ENCODE assay signal across 20 mouse cellular contexts in the genomic region with DNA sequence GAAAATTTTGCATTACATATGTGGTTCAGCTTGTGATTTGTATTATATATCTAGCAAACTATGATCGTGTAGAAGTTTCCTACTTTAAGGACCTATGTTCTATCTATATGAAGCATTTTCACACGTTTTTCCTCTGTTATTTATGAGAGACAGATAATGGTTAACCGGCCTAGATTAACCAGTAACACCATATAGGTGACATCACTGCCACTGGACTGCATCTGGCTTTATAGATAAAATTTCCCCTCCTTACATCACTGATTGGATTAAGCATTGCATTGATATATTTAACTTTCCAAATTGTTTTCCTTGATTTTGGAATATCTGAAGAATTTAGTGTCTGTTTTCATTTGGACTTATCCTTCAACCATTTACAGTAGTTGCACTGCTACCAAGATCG. TPM values are rescaled to one million over a fixed set of nuclear protein-coding genes. Genes with fewer than 3 reads are reported as not detected.
DNase-seq lines count a peak whose midpoint lies in the region; ATAC-seq and TF ChIP-seq lines count a peak whose summit lies in the region.
"Had no signal": no experiment of that assay in that cellular context is flagged by ENCODE, and none has a peak within 500 bp of the region (broad histone marks: within the 10 kb centered on the region; RNA-seq: fewer than 3 reads in every experiment).

No protein-coding gene starts in this region.

- peaks cover 6% of the 10 kb centered on the region; the same call in 1 of the 2 replicates for H3K4me1 ChIP-seq in liver, postnatal 0 days (ENCODE audit: insufficient read depth)
- peaks cover under 1% of the 10 kb centered on the region; the same call in 1 of the 2 replicates for H3K4me1 ChIP-seq in liver, embryonic 12.5 days
- H3K4me1 ChIP-seq in MEL (ENCODE audit: control insufficient read depth in 1 of 2, insufficient read depth in 2 of 2, low read length in 2 of 2): peaks cover 2 to 9% of the 10 kb centered on the region in 2 experiments; a peak in 2 of 4 replicates
- H3K4me1 ChIP-seq in forebrain, embryonic 14.5 days (ENCODE audit: control insufficient read depth, insufficient read depth, low read length): no peaks in the 10 kb centered on the region

- WGBS in liver, postnatal 0 days (ENCODE audit: insufficient replicate concordance): 57% methylated on average over 4 of the region's 4 CpGs
- 37% methylated on average over 4 of the region's 4 CpGs for WGBS in liver, embryonic 12.5 days (ENCODE audit: insufficient replicate concordance)
- WGBS in forebrain, embryonic 14.5 days: 82% methylated on average over 4 of the region's 4 CpGs

- no peak overlapping the region for H3K9ac ChIP-seq in liver, postnatal 0 days (replicated peaks)
- H3K9ac ChIP-seq in liver, embryonic 12.5 days: no peak overlapping the region
- no peak overlapping the region for H3K9ac ChIP-seq in MEL (ENCODE audit: control insufficient read depth, low read depth, low read length, poor library complexity, severe bottlenecking)
- H3K9ac ChIP-seq in forebrain, embryonic 14.5 days (ENCODE audit: low read length): no peak overlapping the region

- no peak for DNase-seq in liver, postnatal 0 days
- peak; percentile 46 for DNase-seq in MEL (ENCODE audit: low read depth, low spot score)
- DNase-seq in forebrain, embryonic 14.5 days (ENCODE audit: low spot score): no peak
- DNase-seq: adrenal gland, adult 2 months; adrenal gland, adult 8-10 months; adrenal gland, postnatal 10 days; adrenal gland, postnatal 14 days; adrenal gland, postnatal 25 days; adrenal gland, postnatal 36 days; B cell, adult 2 months; cerebellum, adult 11 months; cerebellum, adult 11-12 months; cerebellum, adult 18-20 months; cerebellum, adult 2 months had no signal

- 0 out of 2 replicates have a peak overlapping the region, but pooled peaks have one; percentile 35 for H3K27ac ChIP-seq in liver, postnatal 0 days (ENCODE audit: low read depth)
- no peak overlapping the region for H3K27ac ChIP-seq in liver, embryonic 12.5 days
- peak overlapping the region; percentile 34; the same call in 1 of the 2 replicates for H3K27ac ChIP-seq in MEL (ENCODE audit: control insufficient read depth, low read depth, low read length)
- no peak overlapping the region for H3K27ac ChIP-seq in forebrain, embryonic 14.5 days (ENCODE audit: low read depth, low read length)

- TF ChIP-seq POLR2A in MEL (IDR thresholded peaks at IDR 0.05; ENCODE audit: control insufficient read depth in 1 of 2, insufficient read depth in 1 of 2, low read depth in 1 of 2, low read length in 2 of 2, poor library complexity in 1 of 2): no peak

- no peaks in the 10 kb centered on the region for H3K9me3 ChIP-seq in liver, postnatal 0 days (ENCODE audit: low read length)
- H3K9me3 ChIP-seq in liver, embryonic 12.5 days (replicated peaks): no peaks in the 10 kb centered on the region
- H3K9me3 ChIP-seq in MEL (replicated peaks; ENCODE audit: insufficient read depth, low read length): no peaks in the 10 kb centered on the region
- H3K9me3 ChIP-seq in forebrain, embryonic 14.5 days (replicated peaks; ENCODE audit: control insufficient read depth, low read length): no peaks in the 10 kb centered on the region
- H3K9me3 ChIP-seq: G1E had no signal

- no peak overlapping the region for H3K4me3 ChIP-seq in liver, postnatal 0 days (ENCODE audit: low read depth, low read length)
- no peak overlapping the region for H3K4me3 ChIP-seq in liver, embryonic 12.5 days
- no peak overlapping the region for H3K4me3 ChIP-seq in MEL (ENCODE audit: control insufficient read depth in 1 of 2, insufficient read depth in 1 of 2, low read depth in 2 of 2, low read length in 2 of 2)
- H3K4me3 ChIP-seq in forebrain, embryonic 14.5 days (ENCODE audit: low read depth, low read length): no peak overlapping the region

- no peak for TF ChIP-seq CTCF in liver, postnatal 0 days (IDR thresholded peaks at IDR 0.05; ENCODE audit: low read depth)
- no peak for TF ChIP-seq CTCF in MEL (IDR thresholded peaks at IDR 0.05 in 2 of 3, conservative IDR thresholded peaks at IDR 0.05 in 1 of 3; ENCODE audit: control insufficient read depth in 1 of 3, insufficient read depth in 1 of 3, low read depth in 2 of 3, low read length in 3 of 3, poor library complexity in 1 of 3, severe bottlenecking in 1 of 3)

- H3K27me3 ChIP-seq in liver, postnatal 0 days (ENCODE audit: insufficient read depth, low read length): no peaks in the 10 kb centered on the region
- no peaks in the 10 kb centered on the region for H3K27me3 ChIP-seq in liver, embryonic 12.5 days (replicated peaks)
- H3K27me3 ChIP-seq in MEL (ENCODE audit: control insufficient read depth in 1 of 2, insufficient read depth in 2 of 2, low read length in 2 of 2): no peaks in the 10 kb centered on the region
- no peaks in the 10 kb centered on the region for H3K27me3 ChIP-seq in forebrain, embryonic 14.5 days (replicated peaks; ENCODE audit: control insufficient read depth, insufficient read depth, low read length)
- H3K27me3 ChIP-seq: CH12.LX, Patski had no signal

- TF ChIP-seq EP300 in liver, postnatal 0 days (IDR thresholded peaks at IDR 0.05; ENCODE audit: low read depth): no peak
- TF ChIP-seq EP300 in MEL (IDR thresholded peaks at IDR 0.05; ENCODE audit: low read depth in 1 of 2, low read length in 2 of 2): peak; percentile 76 to 82

- no peak for TF ChIP-seq RAD21 in MEL (IDR thresholded peaks at IDR 0.05; ENCODE audit: low read depth, low read length)

- H3K36me3 ChIP-seq in liver, postnatal 0 days (replicated peaks; ENCODE audit: insufficient read depth, low read length): no peaks in the 10 kb centered on the region
- no peaks in the 10 kb centered on the region for H3K36me3 ChIP-seq in liver, embryonic 12.5 days
- peaks cover 0 to 21% of the 10 kb centered on the region in 2 experiments; a peak in 2 of 4 replicates for H3K36me3 ChIP-seq in MEL (ENCODE audit: control insufficient read depth in 1 of 2, insufficient read depth in 2 of 2, low read length in 2 of 2)
- no peaks in the 10 kb centered on the region for H3K36me3 ChIP-seq in forebrain, embryonic 14.5 days (ENCODE audit: control insufficient read depth, insufficient read depth, low read length)
- H3K36me3 ChIP-seq: G1E had no signal

- H3K79me2 ChIP-seq in MEL (ENCODE audit: control insufficient read depth, insufficient read depth, low read length, poor library complexity): no peaks in the 10 kb centered on the region

- no peak overlapping the region for H3K4me2 ChIP-seq in liver, postnatal 0 days (ENCODE audit: low read depth, low read length)
- no peak overlapping the region for H3K4me2 ChIP-seq in liver, embryonic 12.5 days
- H3K4me2 ChIP-seq in forebrain, embryonic 14.5 days (ENCODE audit: low read length): no peak overlapping the region

- ATAC-seq in liver, postnatal 0 days: no peak
- no peak for ATAC-seq in liver, embryonic 12.5 days
- ATAC-seq in forebrain, embryonic 14.5 days: no peak
- ATAC-seq: activated CD4-positive, CD25-positive, alpha-beta regulatory T cell, adult 4 months; CD4-positive, CD25-positive, alpha-beta regulatory T cell, adult 4 months; Patski had no signal

TF ChIP-seq in MEL, 35 proteins besides CTCF, POLR2A, EP300 and RAD21:
- TF ChIP-seq KAT2A (conservative IDR thresholded peaks at IDR 0.05; ENCODE audit: low read depth, low read length): no peak
- peak; percentile 95 for TF ChIP-seq ETS1 (IDR thresholded peaks at IDR 0.05; ENCODE audit: low read depth, low read length)
- TF ChIP-seq CHD1 (IDR thresholded peaks at IDR 0.05; ENCODE audit: low read depth, low read length): no peak
- TF ChIP-seq ZC3H11A (IDR thresholded peaks at IDR 0.05; ENCODE audit: low read depth, low read length): no peak
- no peak for TF ChIP-seq MXI1 (IDR thresholded peaks at IDR 0.05; ENCODE audit: low read depth, low read length)
- no peak for TF ChIP-seq NRF1 (IDR thresholded peaks at IDR 0.05; ENCODE audit: insufficient read depth, low read depth, low read length, poor library complexity, severe bottlenecking)
- TF ChIP-seq TAL1 (IDR thresholded peaks at IDR 0.05; ENCODE audit: low read length): peak; percentile 48; the same call in 1 of the 2 replicates
- peak; percentile 59; the same call in 1 of the 2 replicates for TF ChIP-seq GATA1 (IDR thresholded peaks at IDR 0.05; ENCODE audit: low read depth, low read length)
- TF ChIP-seq RCOR1 (IDR thresholded peaks at IDR 0.05; ENCODE audit: low read depth, low read length): peak; percentile 55; the same call in 1 of the 2 replicates
- TF ChIP-seq CHD2 (IDR thresholded peaks at IDR 0.05; ENCODE audit: low read length): no peak
- peak; percentile 88 for TF ChIP-seq TCF12 (IDR thresholded peaks at IDR 0.05; ENCODE audit: low read depth, low read length)
- no peak for TF ChIP-seq POLR2AphosphoS2 (IDR thresholded peaks at IDR 0.05; ENCODE audit: low read length)
- TF ChIP-seq SIN3A (IDR thresholded peaks at IDR 0.05; ENCODE audit: low read length): peak; percentile 44

RNA-seq across cellular contexts. Expression of gene Cpeb2, which starts 9.6 kb away (rescaled TPM):
- 2.5 and 3.2 TPM in 2 replicates for polyA plus RNA-seq in liver, postnatal 0 days (2015; fragmentation: Nextera tagmentation; extraction: Ambion mirVana)
- 0.72 and 0.91 TPM in 2 replicates for polyA plus RNA-seq in liver, embryonic 12.5 days (2016; fragmentation: Nextera tagmentation; extraction: Ambion mirVana)
- total RNA-seq in MEL (2012; rRNA removed): 0.69 and 0.82 TPM in 2 replicates
- 1 to 10 TPM in 1 of 2 experiments, not detected in 1; 2.0 TPM for polyA plus RNA-seq in MEL (2012; ENCODE audit: insufficient read depth in 1 of 2, insufficient read length in 2 of 2, low read depth in 1 of 2, low replicate concordance in 2 of 2, missing spikeins in 1 of 2)
- 6.9 and 8.7 TPM in 2 replicates for polyA plus RNA-seq in forebrain, embryonic 14.5 days (2014; fragmentation: Nextera tagmentation; extraction: Ambion mirVana)

Comparison
In these comparisons a context has a peak if more than half of its experiments do, and no peak if none do; other contexts are left out.
1. H3K27ac ChIP-seq: peak in liver, postnatal 0 days (single experiment) and MEL (single experiment); none in liver, embryonic 12.5 days (single experiment) and forebrain, embryonic 14.5 days (single experiment).